Mouse (Mus musculus) frontal cortex, postnatal 25 days (tissue): ENCODE measurements around the gene Olfr824.
A peak's percentile ranks its signal among the peaks of the same experiment; 100 is the strongest.
"Not testable (repeated sequence)": the region's sequence is repeated elsewhere in the genome, so short reads cannot be mapped to it uniquely, and the experiment has no call there.

Experiments used
- DNase-seq, 2 experiments: peaks; one replicate each; pipeline ENCODE4 v3.0.0; 2022; ENCODE audit warnings: low spot score in 2 of 2

The Olfr824 gene

DNA sequence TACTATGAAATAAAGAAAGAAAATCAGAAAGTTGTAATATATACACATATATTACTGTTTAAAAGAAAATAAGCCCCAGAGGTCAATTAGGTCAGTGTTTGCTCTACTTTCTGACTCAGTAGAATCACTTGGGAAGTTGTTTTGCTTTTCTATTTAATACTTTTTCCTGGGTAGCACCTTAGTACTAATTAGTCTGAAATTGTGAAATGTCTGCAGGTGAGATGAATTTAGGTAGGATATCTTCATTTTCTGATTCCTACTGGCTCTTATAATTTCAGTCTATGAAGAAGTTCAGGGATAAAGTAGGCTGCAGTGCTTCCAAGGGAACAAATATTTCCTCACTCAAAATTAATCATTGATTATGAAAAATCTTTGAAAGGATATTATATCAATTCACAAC lies at the start of gene Olfr824:
TSS of gene Olfr824 (minus strand) at position 101 of the 400 bp plus-strand sequence.
- DNase-seq: not testable (repeated sequence)

- no peak for DNase-seq
Observed at GRCm38 (mm10) chr10:130166666-130167065, 36.9 kb upstream of the Olfr824 start, which contains the start of gene Olfr825. Olfr825 (minus strand) TSS chr10:130166766.

GRCm38 (mm10) chr10:130165196-130165595 lies 35.4 kb upstream of the Olfr824 start:
- no peak for DNase-seq

- DNase-seq: no peak
Observed at GRCm38 (mm10) chr10:130144121-130144520, 14.3 kb upstream of the Olfr824 start.

GRCm38 (mm10) chr10:130142481-130142880 lies 12.7 kb upstream of the Olfr824 start:
- DNase-seq: not testable (repeated sequence)

GRCm38 (mm10) chr10:130134811-130135210 lies 5.0 kb upstream of the Olfr824 start:
- no peak for DNase-seq

- not testable (repeated sequence) for DNase-seq
Observed at GRCm38 (mm10) chr10:130116045-130116444, 13.8 kb downstream of the Olfr824 start.

DNA sequence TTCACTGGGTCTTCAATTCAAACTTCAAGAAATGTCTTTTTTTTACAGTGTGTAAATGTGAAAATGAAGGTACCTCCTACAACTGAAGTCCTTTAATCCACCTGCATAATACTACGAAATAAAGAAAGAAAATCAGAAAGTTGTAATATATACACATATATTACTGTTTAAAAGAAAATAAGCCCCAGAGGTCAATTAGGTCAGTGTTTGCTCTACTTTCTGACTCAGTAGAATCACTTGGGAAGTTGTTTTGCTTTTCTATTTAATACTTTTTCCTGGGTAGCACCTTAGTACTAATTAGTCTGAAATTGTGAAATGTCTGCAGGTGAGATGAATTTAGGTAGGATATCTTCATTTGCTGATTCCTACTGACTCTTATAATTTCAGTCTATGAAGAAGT lies 14.5 kb downstream of the Olfr824 start, which contains the start of gene Olfr823:
TSS of gene Olfr823 (minus strand) at position 101 of the 400 bp plus-strand sequence.
- DNase-seq: not testable (repeated sequence)

- no peak for DNase-seq
Observed at GRCm38 (mm10) chr10:130096104-130096503, 33.7 kb downstream of the Olfr824 start.

DNA sequence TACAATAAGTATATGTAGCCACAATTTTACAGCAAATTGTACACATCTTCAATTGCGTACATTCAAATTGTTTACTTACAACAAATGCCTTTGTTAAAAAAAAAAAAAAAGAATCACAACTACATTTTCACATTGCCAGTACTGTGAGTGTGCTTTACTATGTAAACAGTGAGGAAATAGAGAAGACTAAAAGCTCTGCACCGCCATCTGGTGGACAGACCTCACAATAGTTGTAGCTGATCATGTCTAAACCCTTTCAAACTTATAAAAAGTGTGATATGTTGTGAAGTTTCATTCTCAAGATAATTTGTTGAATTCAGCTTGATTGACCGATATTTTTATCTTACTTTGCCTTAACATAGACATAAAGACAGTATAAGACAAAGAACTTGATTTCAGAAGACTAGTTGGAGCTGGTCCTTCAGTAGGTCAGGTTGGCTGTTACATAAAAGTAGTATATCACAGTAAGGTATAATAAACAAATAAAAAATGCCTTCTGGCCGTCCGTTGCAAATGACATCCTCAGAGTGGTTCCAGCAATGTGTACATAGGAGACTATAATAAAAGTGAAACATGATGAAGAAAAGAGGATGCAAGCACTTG lies 36.9 kb downstream of the Olfr824 start:
- peak; percentile 58 to 60 for DNase-seq
